Mouse (Mus musculus) splenic B cell, adult 2 months (primary cell): ENCODE data around the gene Hs3st6.
A peak's percentile ranks its signal among the peaks of the same experiment; 100 is the strongest.
"Not testable (repeated sequence)": the region's sequence is repeated elsewhere in the genome, so short reads cannot be mapped to it uniquely, and the experiment has no call there.

Experiments used
- DNase-seq: peaks from one replicate; pipeline ENCODE4 v3.0.0-alpha.2; 2011; ENCODE audit warnings: low read depth, low spot score
- H3K27me3 ChIP-seq: 2 replicates; pipeline ENCODE4 v1.6.1; 2012; ENCODE audit warnings: mild to moderate bottlenecking, low read length, moderate library complexity, mixed read lengths; ENCODE audit not compliant: control insufficient read depth, poor library complexity, insufficient read depth, severe bottlenecking
- H3K36me3 ChIP-seq: 2 replicates; pipeline ENCODE4 v1.6.1; 2012; ENCODE audit warnings: mild to moderate bottlenecking, low read length, moderate library complexity, mixed read lengths; ENCODE audit not compliant: control insufficient read depth, poor library complexity, insufficient read depth, severe bottlenecking

The Hs3st6 gene

GRCm38 (mm10) chr17:24752415-24753394, at the start of gene Hs3st6:
TSS of gene Hs3st6 (plus strand) at chr17:24752988.
- Histone ChIP-seq H3K36me3 (no peaks in the 10 kb centered on the region), H3K27me3 (no peaks in the 10 kb centered on the region; the same call in 1 of the 2 replicates)
- peak; percentile 31 for DNase-seq

- no peaks in the 10 kb centered on the region for H3K27me3 ChIP-seq
- peaks cover 2% of the 10 kb centered on the region for H3K36me3 ChIP-seq
- no peak for DNase-seq
Observed at GRCm38 (mm10) chr17:24705821-24706220, 47.0 kb upstream of the Hs3st6 start.

DNA sequence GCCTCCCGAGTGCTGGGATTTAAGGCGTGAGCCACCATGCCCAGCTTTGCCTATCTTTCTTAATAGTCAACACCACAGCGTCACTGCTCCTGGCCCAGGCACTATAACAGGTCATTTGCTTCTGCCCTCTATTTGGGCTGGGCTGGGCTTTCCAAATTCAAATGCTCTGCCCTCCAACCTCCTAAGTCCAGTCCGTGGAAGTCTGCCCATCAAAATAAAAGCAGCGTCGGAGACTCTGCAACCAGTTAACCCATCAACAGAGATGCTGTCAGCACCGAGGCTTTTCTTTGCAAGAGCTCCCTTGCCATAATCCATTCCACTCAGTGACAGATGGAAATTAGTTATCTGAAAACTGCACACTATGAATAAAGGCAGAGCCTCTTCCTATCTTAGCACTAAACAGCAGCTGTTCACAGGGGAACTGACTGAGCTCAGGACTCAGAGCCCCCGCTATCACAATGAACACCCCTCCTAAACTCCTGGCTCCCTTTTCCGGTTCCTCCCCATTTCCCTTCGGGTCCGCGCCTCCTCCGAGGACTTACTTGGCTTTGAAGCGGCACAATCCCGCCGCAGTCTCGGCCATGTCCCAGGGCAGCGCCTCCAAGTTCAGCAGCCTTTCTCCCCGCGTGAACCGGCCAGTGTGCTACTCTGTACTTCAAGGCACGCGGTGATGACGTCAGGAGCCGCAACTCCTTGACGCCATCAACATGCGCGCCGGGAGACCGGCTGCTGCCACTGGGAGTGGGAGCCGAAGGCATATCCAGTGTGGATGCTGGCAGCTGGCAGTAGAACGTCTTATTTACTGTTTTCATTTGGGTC, 45.6 kb upstream of the Hs3st6 start, which contains the start of gene Tbl3:
TSS of gene Tbl3 (minus strand) at position 679 of the 819 bp plus-strand sequence.
- DNase-seq = peak; percentile 92
- H3K27me3 ChIP-seq = no peaks in the 10 kb centered on the region
- no peaks in the 10 kb centered on the region; the same call in 1 of the 2 replicates for H3K36me3 ChIP-seq

GRCm38 (mm10) chr17:24707801-24708425, 44.9 kb upstream of the Hs3st6 start:
- DNase-seq = peak; percentile 45
- Histone ChIP-seq H3K36me3 (no peaks in the 10 kb centered on the region; the same call in 1 of the 2 replicates), H3K27me3 (no peaks in the 10 kb centered on the region)

DNA sequence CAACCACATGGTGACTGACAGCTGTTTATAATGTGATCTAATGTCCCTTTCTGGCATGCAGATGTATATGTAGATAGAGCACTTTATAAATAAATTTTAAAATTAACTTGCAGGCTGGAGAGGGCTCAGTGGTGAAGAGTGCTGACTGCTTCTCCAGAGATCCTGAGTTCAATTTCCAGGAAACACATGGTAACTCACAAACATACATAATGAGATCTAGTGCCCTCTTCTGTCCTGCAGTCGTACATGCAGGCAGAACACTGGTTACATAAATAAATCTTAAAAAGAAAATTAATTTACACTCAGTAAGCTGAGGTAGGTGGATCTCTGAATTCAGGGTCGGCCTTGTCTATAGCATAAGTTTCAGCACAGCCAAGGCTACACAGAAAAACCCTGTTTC, 44.1 kb upstream of the Hs3st6 start:
- no peaks in the 10 kb centered on the region; the same call in 1 of the 2 replicates for H3K36me3 ChIP-seq
- H3K27me3 ChIP-seq = no peaks in the 10 kb centered on the region
- peak; percentile 71 for DNase-seq

DNA sequence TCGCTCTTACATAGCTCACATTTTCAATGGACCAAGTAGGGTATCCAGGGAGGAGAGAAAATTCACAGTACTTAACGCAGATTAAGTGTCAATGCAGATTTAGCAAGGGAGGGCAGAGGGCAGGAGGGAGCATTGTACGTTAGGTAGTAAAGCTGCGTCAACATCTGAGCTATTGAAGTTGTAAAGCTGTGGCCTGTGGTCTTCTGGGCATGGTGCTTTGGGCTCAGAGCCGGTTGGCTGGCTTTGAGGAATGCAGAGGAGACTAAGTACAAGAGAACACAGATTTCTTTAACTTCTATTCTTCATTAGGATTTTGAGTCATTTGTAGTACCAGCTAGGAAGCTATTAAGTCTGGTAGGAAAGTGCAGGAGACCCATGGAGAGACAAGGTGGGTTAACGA, 37.2 kb upstream of the Hs3st6 start:
- no peaks in the 10 kb centered on the region for H3K27me3 ChIP-seq
- DNase-seq = no peak
- 0 out of 2 replicates have a peak, but pooled peaks cover under 1% of the 10 kb centered on the region for H3K36me3 ChIP-seq

DNA sequence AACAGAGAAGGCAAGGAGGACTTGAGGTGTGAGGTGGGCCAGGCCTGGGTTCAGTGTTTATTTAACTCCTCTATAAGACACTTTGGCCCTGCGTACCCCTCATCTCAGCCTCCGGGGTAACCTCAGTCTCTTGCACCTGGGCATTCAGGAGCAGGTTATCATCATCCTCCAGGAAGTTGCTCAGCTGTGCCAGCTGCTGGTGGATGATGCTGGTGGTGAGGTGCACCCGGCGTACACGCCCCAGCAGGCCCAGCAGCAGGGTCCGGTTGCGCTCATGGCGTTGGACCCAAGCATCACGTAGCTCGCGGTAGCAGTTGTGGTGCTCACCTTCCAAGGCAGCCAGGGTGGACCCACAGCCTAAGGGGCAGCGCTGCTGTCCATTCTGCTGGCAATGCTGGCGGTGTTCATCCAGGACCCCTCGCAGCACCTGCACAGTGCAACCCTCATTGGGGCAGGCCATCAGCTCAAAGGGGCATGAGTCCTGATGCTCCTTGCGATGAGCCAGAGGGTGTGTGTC, 36.6 kb upstream of the Hs3st6 start:
- Histone ChIP-seq H3K36me3 (0 out of 2 replicates have a peak, but pooled peaks cover 2% of the 10 kb centered on the region), H3K27me3 (no peaks in the 10 kb centered on the region)
- no peak for DNase-seq

DNA sequence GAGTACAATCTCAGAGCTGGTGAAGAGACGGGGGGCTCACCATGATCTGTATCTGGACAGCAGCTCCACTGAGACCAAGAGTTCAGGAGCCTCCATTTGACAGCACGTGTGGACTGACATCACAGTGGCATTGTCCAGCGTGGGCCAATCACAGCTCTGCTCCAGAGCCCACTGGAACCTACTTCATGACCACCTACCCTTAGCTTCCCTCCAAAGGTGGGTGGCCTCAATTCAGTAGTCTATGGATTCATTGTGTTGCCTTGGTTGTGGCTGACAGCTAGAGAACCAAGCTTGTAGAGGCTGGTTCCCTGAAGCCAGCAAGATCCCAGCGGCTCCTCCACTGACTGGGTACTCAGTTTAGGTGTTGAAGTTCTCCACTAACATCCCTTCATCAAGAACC, 34.8 kb upstream of the Hs3st6 start, which contains the start of the genes Rnf151 and Rps2:
TSS of gene Rnf151 (minus strand) at position 121 of the 400 bp plus-strand sequence.
TSS of gene Rps2 (plus strand) at position 174 of the 400 bp plus-strand sequence.
- DNase-seq = no peak
- Histone ChIP-seq H3K36me3 (peaks cover 7% of the 10 kb centered on the region; the same call in 1 of the 2 replicates), H3K27me3 (no peaks in the 10 kb centered on the region)

DNA sequence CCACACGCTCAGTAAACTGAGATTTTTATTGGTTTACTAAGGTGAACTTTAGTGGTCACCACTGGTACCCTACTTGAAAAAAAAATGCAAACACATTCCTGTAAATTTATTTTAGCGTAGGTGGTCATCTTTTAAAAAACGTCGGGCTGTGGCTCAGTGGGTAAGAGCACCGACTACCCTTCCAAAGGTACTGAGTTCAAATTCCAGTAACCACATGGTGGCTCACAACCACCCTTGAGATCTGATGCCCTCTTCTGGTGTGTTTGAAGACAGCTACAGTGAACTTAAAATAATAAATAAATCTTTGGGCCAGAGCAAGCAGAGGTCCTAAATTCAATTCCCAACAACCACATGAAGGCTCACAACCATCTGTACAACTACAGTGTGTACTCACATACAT, 33.9 kb upstream of the Hs3st6 start:
- H3K27me3 ChIP-seq, DNase-seq, H3K36me3 ChIP-seq: not testable (repeated sequence)

GRCm38 (mm10) chr17:24719494-24720222, 33.1 kb upstream of the Hs3st6 start:
- DNase-seq = peak; percentile 99
- peaks cover 7% of the 10 kb centered on the region; the same call in 1 of the 2 replicates for H3K36me3 ChIP-seq
- no peaks in the 10 kb centered on the region for H3K27me3 ChIP-seq

DNA sequence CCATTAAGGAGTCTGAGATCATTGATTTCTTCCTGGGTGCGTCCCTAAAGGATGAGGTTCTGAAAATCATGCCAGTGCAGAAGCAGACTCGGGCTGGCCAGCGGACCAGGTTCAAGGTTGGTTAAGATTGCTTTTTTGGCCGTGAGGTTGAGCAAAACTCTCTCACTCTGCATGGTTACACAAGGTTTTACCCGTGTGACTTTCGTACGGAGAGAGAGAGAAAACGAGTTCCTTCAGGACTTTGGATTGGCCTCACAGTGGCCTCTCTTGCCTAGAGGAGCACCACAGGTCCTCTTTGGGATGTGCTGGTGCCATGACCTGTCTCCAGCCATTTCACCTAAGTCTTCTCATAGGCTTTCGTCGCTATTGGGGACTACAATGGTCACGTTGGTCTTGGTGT, 32.2 kb upstream of the Hs3st6 start:
- not testable (repeated sequence) for DNase-seq, H3K27me3 ChIP-seq, H3K36me3 ChIP-seq

GRCm38 (mm10) chr17:24721383-24721955, 31.3 kb upstream of the Hs3st6 start:
- not testable (repeated sequence) for DNase-seq, H3K36me3 ChIP-seq, H3K27me3 ChIP-seq

GRCm38 (mm10) chr17:24722220-24722924, 30.4 kb upstream of the Hs3st6 start:
- no peaks in the 10 kb centered on the region for H3K27me3 ChIP-seq
- peaks cover 7% of the 10 kb centered on the region; the same call in 1 of the 2 replicates for H3K36me3 ChIP-seq
- DNase-seq = no peak
